Mouse (Mus musculus) limb, embryonic 14.5 days (tissue): ENCODE results near the gene Lgmn. TPM values are rescaled to one million over a fixed set of nuclear protein-coding genes. Genes with fewer than 3 reads are reported as not detected.

Experiments
- ATAC-seq: fragments of 200-750 bp; cut with Nextera tagmentation; 2 replicates; pipeline ENCODE4 v1.8.0; 2017; ENCODE audit warnings: low read depth, moderate number of reproducible peaks, moderate TSS enrichment; ENCODE audit not compliant: low FRiP score
- DNase-seq: peaks from one replicate; pipeline ENCODE4 v3.0.0-alpha.2; 2015; ENCODE audit warnings: low spot score
- H3K27ac ChIP-seq: fragments of 300-500 bp; sonication (generic); replicated peaks from 2 replicates; pipeline ENCODE4 v1.5.1; 2014; ENCODE audit warnings: low read depth, mild to moderate bottlenecking, low read length, moderate library complexity, mixed read lengths
- H3K27me3 ChIP-seq: fragments of 300-500 bp; sonication (generic); 2 replicates; pipeline ENCODE4 v1.6.1; 2014; ENCODE audit warnings: low read length, mixed read lengths; ENCODE audit not compliant: control insufficient read depth, insufficient read depth
- H3K36me3 ChIP-seq: fragments of 300-500 bp; sonication (generic); 2 replicates; pipeline ENCODE4 v1.6.1; 2014; ENCODE audit warnings: mild to moderate bottlenecking, low read length, moderate library complexity, mixed read lengths; ENCODE audit not compliant: control insufficient read depth, insufficient read depth
- H3K4me1 ChIP-seq: fragments of 300-500 bp; sonication (generic); 2 replicates; pipeline ENCODE4 v1.6.1; 2014; ENCODE audit warnings: antibody characterized with exemption, low read length, mixed read lengths; ENCODE audit not compliant: control insufficient read depth, insufficient read depth
- H3K4me2 ChIP-seq: fragments of 300-500 bp; sonication (generic); replicated peaks from 2 replicates; pipeline ENCODE4 v1.6.1; 2014; ENCODE audit warnings: low read depth, mild to moderate bottlenecking, low read length, moderate library complexity; ENCODE audit not compliant: severe bottlenecking
- H3K4me3 ChIP-seq: fragments of 300-500 bp; sonication (generic); replicated peaks from 2 replicates; pipeline ENCODE4 v1.5.1; 2014; ENCODE audit warnings: low read length
- H3K9ac ChIP-seq: fragments of 300-500 bp; sonication (generic); 2 replicates; pipeline ENCODE4 v1.6.1; 2014; ENCODE audit warnings: mild to moderate bottlenecking, low read depth, low read length, moderate library complexity; ENCODE audit not compliant: severe bottlenecking
- H3K9me3 ChIP-seq: fragments of 300-500 bp; sonication (generic); 2 replicates; pipeline ENCODE4 v1.6.1; 2016; ENCODE audit warnings: low read length; ENCODE audit not compliant: control insufficient read depth
- POLR2A ChIP-seq: fragments of 200-500 bp; IDR thresholded peaks from 2 replicates; pipeline ENCODE4 v1.8.0; 2012; ENCODE audit warnings: inconsistent platforms, mild to moderate bottlenecking, moderate library complexity, borderline replicate concordance; ENCODE audit not compliant: insufficient read depth, insufficient read length; ENCODE audit errors: extremely low read depth
- WGBS: fragments of 180-500 bp; shearing (Covaris S2); extraction: QIAGEN DNeasy Blood & Tissue Kit; methylation state at CpG from one replicate; pipeline ENCODE4 v1.1.7; 2014; 5-methylcytosine and 5-hydroxymethylcytosine counted together
- polyA plus RNA-seq, 2 experiments: library from polyadenylated mRNA; depleted of rRNA in 1 of 2; stranded (reverse) in 1 of 2; unstranded in 1 of 2; fragments of >200 nt; fragmentation: Nextera tagmentation in 1 of 2; extraction: Ambion mirVana in 1 of 2; gene quantifications; 2 replicates each; pipeline versions ENCODE4 v1.2.1 to v1.2.3; 2012 to 2014

Lgmn gene
- polyA plus RNA-seq, 2 experiments = 78.7 to 105 TPM

DNA sequence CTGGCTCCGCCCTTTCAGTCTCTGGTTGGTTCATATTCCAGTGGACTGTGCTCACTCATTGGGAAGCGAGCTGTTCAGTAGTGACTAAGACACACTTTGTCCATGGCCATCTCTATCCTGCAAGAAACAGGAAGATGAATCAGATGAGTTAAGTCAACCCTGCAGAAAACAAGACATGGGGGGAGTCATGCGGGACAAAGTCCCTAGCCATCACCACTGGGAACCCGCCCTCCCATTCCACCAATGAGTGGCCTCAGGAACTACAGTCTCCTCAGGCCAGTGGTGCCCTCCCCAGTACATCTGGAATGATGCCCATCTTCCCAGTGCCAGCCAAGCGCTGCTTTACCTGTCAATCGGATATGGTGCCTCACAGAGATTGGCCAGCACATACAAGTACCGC, 45.1 kb downstream of the Lgmn start:
- peaks cover 34% of the 10 kb centered on the region for H3K36me3 ChIP-seq
- no peak for ATAC-seq
- H3K9me3 ChIP-seq = no peaks in the 10 kb centered on the region
- DNase-seq = no peak
- H3K27ac ChIP-seq = no peak overlapping the region
- H3K4me1 ChIP-seq = no peaks in the 10 kb centered on the region
- TF ChIP-seq POLR2A = no peak
- H3K9ac ChIP-seq = no peak overlapping the region
- WGBS = 90% methylated on average over 7 of the region's 7 CpGs
- no peak overlapping the region for H3K4me3 ChIP-seq
- H3K27me3 ChIP-seq = no peaks in the 10 kb centered on the region
- no peak overlapping the region for H3K4me2 ChIP-seq

DNA sequence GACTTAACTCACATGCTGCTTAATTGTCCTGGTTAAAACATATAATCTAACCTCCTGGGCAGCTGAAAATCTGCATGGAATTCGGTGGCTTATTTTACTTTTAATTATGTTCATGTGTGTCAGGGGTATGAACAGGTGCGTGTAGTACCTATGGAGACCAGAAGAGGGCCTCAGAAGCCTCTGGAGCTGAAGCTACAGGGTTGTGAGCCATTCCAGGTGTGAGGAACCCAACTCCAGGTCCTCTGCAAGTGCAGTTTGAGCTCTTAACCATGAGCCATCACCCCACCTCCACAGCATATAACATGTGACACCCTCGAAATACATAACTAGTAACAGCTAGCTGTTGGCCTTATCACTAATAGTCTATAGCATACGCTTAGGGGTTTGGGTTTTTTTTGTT, 47.6 kb downstream of the Lgmn start:
- Histone ChIP-seq H3K27me3 (no peaks in the 10 kb centered on the region), H3K9me3 (no peaks in the 10 kb centered on the region), H3K9ac (no peak overlapping the region), H3K4me2 (no peak overlapping the region), H3K36me3 (peaks cover 25% of the 10 kb centered on the region), H3K4me1 (no peaks in the 10 kb centered on the region), H3K4me3 (no peak overlapping the region), H3K27ac (no peak overlapping the region)
- DNase-seq (no peak), ATAC-seq (no peak)
- TF ChIP-seq POLR2A = no peak
- WGBS = 57% methylated on average over 4 of the region's 4 CpGs

- no peak for DNase-seq
- no peak for TF ChIP-seq POLR2A
- no peak for ATAC-seq
- Histone ChIP-seq H3K4me1 (no peaks in the 10 kb centered on the region), H3K9me3 (no peaks in the 10 kb centered on the region), H3K4me3 (no peak overlapping the region), H3K9ac (no peak overlapping the region), H3K4me2 (no peak overlapping the region), H3K27ac (no peak overlapping the region), H3K36me3 (peaks cover 24% of the 10 kb centered on the region), H3K27me3 (no peaks in the 10 kb centered on the region)
- WGBS = 77% methylated on average over 2 of the region's 2 CpGs
Observed at GRCm38 (mm10) chr12:102391109-102391508, 48.5 kb downstream of the Lgmn start.

DNA sequence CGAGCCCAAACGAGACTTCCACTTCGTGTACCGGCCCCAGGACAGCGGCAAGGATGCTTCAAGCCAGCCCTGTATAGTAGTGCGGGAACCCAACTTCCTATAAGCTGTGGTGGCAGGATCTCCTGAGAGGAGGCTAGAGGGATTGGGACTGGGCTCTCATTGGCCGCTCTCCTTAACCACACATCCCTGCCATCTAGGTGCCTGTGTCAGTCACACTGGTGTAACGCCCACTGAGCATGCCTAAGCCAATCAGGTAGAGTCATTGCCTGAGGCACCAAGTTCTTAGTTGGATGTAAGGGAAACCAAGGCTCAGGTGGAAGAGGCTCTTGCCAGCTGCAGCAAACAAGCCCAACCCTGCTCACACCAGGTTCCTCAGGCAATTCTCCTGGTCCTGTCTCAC, 49.6 kb downstream of the Lgmn start:
- Histone ChIP-seq H3K4me1 (no peaks in the 10 kb centered on the region), H3K27ac (no peak overlapping the region), H3K9me3 (no peaks in the 10 kb centered on the region), H3K4me2 (no peak overlapping the region), H3K27me3 (no peaks in the 10 kb centered on the region), H3K9ac (no peak overlapping the region), H3K36me3 (peaks cover 18% of the 10 kb centered on the region), H3K4me3 (no peak overlapping the region)
- ATAC-seq (no peak), DNase-seq (no peak)
- TF ChIP-seq POLR2A = no peak
- 34% methylated on average over 8 of the region's 8 CpGs for WGBS

DNA sequence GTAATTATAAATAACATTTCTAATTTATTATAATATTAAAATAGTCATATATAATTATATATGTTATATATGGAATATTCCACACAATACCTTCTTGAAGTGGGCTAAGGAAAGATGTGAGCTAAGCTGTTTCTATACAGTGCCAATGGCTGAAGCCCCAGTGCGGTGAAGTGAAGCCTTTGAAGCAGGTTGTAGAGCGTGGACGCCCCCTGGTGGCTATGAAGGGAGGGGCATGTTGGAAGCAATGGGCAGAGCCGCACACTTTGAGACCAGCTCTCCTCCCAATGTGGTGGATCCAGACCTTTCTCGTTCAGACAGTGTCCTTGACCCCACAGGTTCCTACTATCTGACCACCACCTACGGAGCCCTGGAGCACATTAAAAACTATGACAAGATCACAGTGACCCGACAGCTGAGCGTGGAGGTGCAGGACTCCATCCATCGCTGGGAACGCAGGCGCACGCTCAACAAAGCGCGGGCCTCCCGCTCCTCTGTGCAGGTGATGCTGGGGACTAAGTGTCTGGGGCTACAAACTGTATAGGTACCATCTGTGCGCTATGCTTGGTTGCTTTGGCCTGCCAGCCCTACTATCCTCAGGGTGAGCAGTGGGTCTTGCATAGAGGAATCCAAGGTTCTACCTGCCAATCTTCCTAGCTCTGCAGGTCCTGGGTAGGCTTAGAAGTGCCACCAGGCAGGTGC, 52.2 kb downstream of the Lgmn start:
- Histone ChIP-seq H3K27me3 (no peaks in the 10 kb centered on the region), H3K27ac (no peak overlapping the region), H3K4me3 (no peak overlapping the region), H3K36me3 (peaks cover 10% of the 10 kb centered on the region), H3K4me1 (no peaks in the 10 kb centered on the region), H3K4me2 (no peak overlapping the region), H3K9me3 (no peaks in the 10 kb centered on the region), H3K9ac (no peak overlapping the region)
- TF ChIP-seq POLR2A = no peak
- peak; percentile 84 for DNase-seq
- 48% methylated on average over 16 of the region's 16 CpGs for WGBS
- ATAC-seq = peak; percentile 68; the same call in 1 of the 2 replicates

DNA sequence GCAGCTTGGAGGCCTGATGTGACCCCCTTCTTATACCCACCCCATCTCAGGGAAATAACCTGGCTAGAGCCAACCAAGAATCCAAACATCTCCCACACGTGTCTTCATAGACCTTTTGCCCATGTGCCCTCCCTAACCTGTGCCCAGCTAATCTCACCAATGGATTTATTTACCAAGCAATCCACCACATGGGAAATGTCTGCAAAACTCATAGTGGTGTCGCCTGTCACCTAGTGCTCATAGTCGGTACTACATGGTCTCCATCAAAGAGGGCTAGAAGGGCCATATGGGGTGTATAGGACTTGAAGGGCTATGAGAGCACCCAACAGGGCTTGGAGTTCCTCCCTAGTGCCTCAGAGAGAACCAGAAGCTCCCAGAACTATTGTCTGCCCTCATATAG, 54.8 kb downstream of the Lgmn start:
- DNase-seq (peak; percentile 53), ATAC-seq (peak; percentile 35; the same call in 1 of the 2 replicates)
- Histone ChIP-seq H3K4me2 (no peak overlapping the region), H3K9me3 (no peaks in the 10 kb centered on the region), H3K36me3 (peaks cover 10% of the 10 kb centered on the region), H3K27ac (no peak overlapping the region), H3K27me3 (no peaks in the 10 kb centered on the region), H3K4me3 (no peak overlapping the region), H3K9ac (no peak overlapping the region), H3K4me1 (no peaks in the 10 kb centered on the region)
- TF ChIP-seq POLR2A = no peak
- WGBS = 15% methylated on average over 3 of the region's 3 CpGs
